Mouse (Mus musculus): ENCODE results near the gene Pigr.

The Pigr gene

GRCm38 (mm10) chr1:130877889-130878614, 51.6 kb downstream of the Pigr start:
- peak; percentile 48 to 57 for DNase-seq

GRCm38 (mm10) chr1:130879927-130880326, 53.4 kb downstream of the Pigr start:
- DNase-seq = no peak

GRCm38 (mm10) chr1:130883146-130883545, 56.7 kb downstream of the Pigr start:
- DNase-seq = no peak

- no peak for DNase-seq
These were observed 60.9 kb downstream of the Pigr start, which contains the start of gene Il24 for GRCm38 (mm10) chr1:130887354-130887753. Gene Il24 (minus strand): TSS chr1:130887454.

GRCm38 (mm10) chr1:130892446-130892845, 66.0 kb downstream of the Pigr start:
- DNase-seq = no peak

GRCm38 (mm10) chr1:130893329-130894040, 67.0 kb downstream of the Pigr start:
- DNase-seq = no peak

GRCm38 (mm10) chr1:130894468-130894867, 68.0 kb downstream of the Pigr start:
- no peak for DNase-seq

Data from kidney, postnatal 4 days (tissue).